Mouse (Mus musculus) embryonic facial prominence, embryonic 13.5 days (tissue): ENCODE data around the gene Fam189a1. TPM values are rescaled to one million over a fixed set of nuclear protein-coding genes. Genes with fewer than 3 reads are reported as not detected.

ENCODE experiments used
- ATAC-seq: fragments of 200-750 bp; cut with Nextera tagmentation; 2 replicates; pipeline ENCODE4 v1.8.0; 2017; ENCODE audit warnings: low read depth; ENCODE audit not compliant: insufficient number of reproducible peaks, insufficient read depth, low FRiP score, low TSS enrichment
- H3K27ac ChIP-seq: fragments of 300-500 bp; sonication (generic); 2 replicates; pipeline ENCODE4 v1.5.1; 2015; ENCODE audit warnings: moderate library complexity, mild to moderate bottlenecking, inconsistent platforms
- H3K27me3 ChIP-seq: fragments of 300-500 bp; sonication (generic); 2 replicates; pipeline ENCODE4 v1.6.1; 2015; ENCODE audit warnings: mild to moderate bottlenecking, inconsistent platforms
- H3K36me3 ChIP-seq: fragments of 300-500 bp; sonication (generic); 2 replicates; pipeline ENCODE4 v1.6.1; 2015; ENCODE audit warnings: mild to moderate bottlenecking, inconsistent platforms
- H3K4me1 ChIP-seq: fragments of 300-500 bp; sonication (generic); 2 replicates; pipeline ENCODE4 v1.6.1; 2015; ENCODE audit warnings: inconsistent platforms
- H3K4me2 ChIP-seq: fragments of 300-500 bp; sonication (generic); 2 replicates; pipeline ENCODE4 v1.6.1; 2015; ENCODE audit warnings: moderate library complexity, mild to moderate bottlenecking, inconsistent platforms
- H3K4me3 ChIP-seq: fragments of 300-500 bp; sonication (generic); 2 replicates; pipeline ENCODE4 v1.5.1; 2015; ENCODE audit warnings: mild to moderate bottlenecking, inconsistent platforms
- H3K9ac ChIP-seq: fragments of 300-500 bp; sonication (generic); 2 replicates; pipeline ENCODE4 v1.6.1; 2015; ENCODE audit warnings: mild to moderate bottlenecking, inconsistent platforms
- H3K9me3 ChIP-seq: fragments of 300-500 bp; sonication (generic); 2 replicates; pipeline ENCODE4 v1.6.1; 2016; ENCODE audit warnings: inconsistent platforms
- WGBS: fragments of 180-500 bp; shearing (Covaris S2); methylation state at CpG from one replicate; pipeline ENCODE4 v1.1.7; 2015; ENCODE audit warnings: mixed read lengths; 5-methylcytosine and 5-hydroxymethylcytosine counted together
- polyA plus RNA-seq: library from polyadenylated mRNA; unstranded; fragments of >200 nt; fragmentation: Nextera tagmentation; extraction: Ambion mirVana; gene quantifications from 2 replicates; pipeline ENCODE4 v1.2.1, GENCODE M21; 2015

Gene Fam189a1
- polyA plus RNA-seq, 1 experiment from 2014 or later: 3.5 TPM

DNA sequence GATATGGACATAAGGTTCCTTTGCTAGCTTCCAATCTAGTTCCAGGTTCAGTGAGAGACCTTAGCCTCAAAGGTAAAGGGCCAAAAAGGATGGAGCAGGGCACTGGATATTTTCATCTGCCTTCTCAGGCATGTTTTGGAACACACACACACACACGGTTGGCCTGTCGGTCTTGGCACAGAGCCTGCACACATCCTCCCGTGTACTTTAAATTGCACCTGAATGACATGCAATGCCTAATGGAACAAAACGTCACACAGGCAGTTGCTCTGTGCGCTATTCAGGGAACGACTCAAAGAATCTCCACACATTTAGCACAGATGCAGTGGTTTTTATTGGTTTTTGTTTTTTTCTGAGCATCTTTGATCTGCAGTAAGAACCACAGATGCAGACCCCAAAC, 11.5 kb downstream of the Fam189a1 start:
- ATAC-seq: no peak
- H3K27ac ChIP-seq: no peak overlapping the region
- no peak overlapping the region for H3K4me2 ChIP-seq
- H3K4me3 ChIP-seq: no peak overlapping the region
- no peaks in the 10 kb centered on the region for H3K9me3 ChIP-seq
- 36% methylated on average over 6 of the region's 6 CpGs for WGBS
- H3K4me1 ChIP-seq: peaks cover 9% of the 10 kb centered on the region
- no peaks in the 10 kb centered on the region for H3K27me3 ChIP-seq
- H3K36me3 ChIP-seq: no peaks in the 10 kb centered on the region
- H3K9ac ChIP-seq: no peak overlapping the region

DNA sequence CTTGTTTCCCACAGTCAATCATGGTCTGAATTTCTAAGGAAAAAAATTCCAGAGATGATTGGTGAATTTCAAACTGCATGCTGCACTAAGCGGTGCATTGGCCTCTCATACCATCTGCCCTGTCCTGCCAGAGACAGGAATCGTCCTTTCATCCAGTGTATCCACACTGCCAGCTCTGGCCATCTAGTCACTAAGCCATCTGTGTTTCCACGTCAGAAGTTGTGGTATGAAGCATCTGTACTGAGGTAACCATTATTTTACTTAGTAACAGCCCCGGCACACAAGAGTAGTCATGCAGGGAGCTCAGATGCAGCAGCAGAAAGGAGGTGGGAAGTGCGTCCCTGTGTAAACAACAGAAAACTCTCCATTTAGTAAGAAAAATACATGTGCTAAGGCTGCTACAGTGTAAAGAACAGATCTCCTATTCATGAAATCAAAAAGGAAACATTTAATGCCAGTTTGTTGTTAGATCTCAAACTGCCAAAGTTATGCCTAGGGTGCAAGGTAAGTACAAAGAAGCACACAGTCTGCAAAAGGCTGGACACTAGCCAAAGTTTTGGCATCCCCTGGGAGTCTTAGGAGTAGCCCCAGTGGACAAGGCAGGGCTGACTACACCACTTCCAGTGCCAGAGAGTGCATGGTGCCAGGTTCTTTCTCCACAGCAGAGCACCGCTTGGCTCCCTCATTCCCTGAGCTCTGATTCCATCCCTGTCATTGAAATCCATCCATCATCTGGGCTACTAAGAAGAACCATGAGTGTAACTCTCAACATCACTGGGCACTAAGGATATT, 14.3 kb downstream of the Fam189a1 start:
- no peak overlapping the region for H3K27ac ChIP-seq
- no peaks in the 10 kb centered on the region for H3K9me3 ChIP-seq
- H3K9ac ChIP-seq: no peak overlapping the region
- no peak overlapping the region for H3K4me2 ChIP-seq
- H3K27me3 ChIP-seq: no peaks in the 10 kb centered on the region
- ATAC-seq: no peak
- 51% methylated on average over 6 of the region's 6 CpGs for WGBS
- no peaks in the 10 kb centered on the region for H3K36me3 ChIP-seq
- no peak overlapping the region for H3K4me3 ChIP-seq
- peaks cover 9% of the 10 kb centered on the region for H3K4me1 ChIP-seq

DNA sequence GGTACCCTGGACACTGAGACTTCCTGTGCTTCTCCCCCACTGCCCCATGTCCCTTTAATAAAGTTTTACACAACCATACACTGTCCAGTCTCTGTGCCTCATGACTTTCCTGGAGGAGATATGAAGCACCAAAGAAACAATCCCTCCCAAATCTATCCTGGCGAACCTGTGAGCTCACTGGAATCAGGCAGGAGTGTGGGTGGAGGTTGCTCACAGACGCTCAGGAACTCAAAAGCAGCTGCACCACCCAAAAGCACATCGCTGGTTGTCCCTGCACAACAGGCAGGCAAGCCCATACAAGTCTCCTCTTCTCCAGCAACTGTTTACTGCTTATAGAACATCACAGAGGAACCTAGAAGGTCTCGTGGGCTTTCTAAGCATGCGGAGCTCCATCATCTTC, 15.5 kb downstream of the Fam189a1 start:
- 70% methylated on average over 5 of the region's 5 CpGs for WGBS
- no peak for ATAC-seq

DNA sequence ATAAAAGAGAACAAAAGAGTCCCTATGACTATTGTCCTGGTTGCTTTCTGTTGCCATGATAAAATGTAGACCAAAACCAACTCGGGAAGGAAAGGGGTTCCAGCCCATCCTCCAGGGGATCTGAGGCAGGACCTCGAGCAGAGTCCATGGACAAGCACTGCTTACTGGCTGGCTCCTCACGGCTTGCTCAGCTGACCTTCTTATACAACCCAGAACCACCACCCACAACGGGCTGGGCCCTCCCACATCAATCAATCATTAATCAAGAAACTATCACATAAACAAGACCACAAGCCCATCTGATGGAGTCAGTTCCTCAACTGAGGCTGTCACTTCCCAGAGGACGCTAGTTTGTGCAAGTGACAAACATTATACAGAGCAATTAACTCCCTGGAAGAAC, 16.3 kb downstream of the Fam189a1 start:
- Histone ChIP-seq H3K4me2 (no peak overlapping the region), H3K27ac (no peak overlapping the region), H3K36me3 (no peaks in the 10 kb centered on the region), H3K9me3 (no peaks in the 10 kb centered on the region), H3K9ac (no peak overlapping the region), H3K4me1 (peaks cover 9% of the 10 kb centered on the region), H3K27me3 (no peaks in the 10 kb centered on the region), H3K4me3 (no peak overlapping the region)
- WGBS: 79% methylated on average over 5 of the region's 5 CpGs
- no peak for ATAC-seq

More for the DNA sequence above, 15.5 kb downstream of the Fam189a1 start:
- no peaks in the 10 kb centered on the region for H3K9me3 ChIP-seq
- H3K36me3 ChIP-seq: no peaks in the 10 kb centered on the region
- no peak overlapping the region for H3K27ac ChIP-seq
- H3K27me3 ChIP-seq: no peaks in the 10 kb centered on the region
- no peak overlapping the region for H3K4me2 ChIP-seq
- H3K4me1 ChIP-seq: peaks cover 9% of the 10 kb centered on the region
- no peak overlapping the region for H3K9ac ChIP-seq
- no peak overlapping the region for H3K4me3 ChIP-seq

DNA sequence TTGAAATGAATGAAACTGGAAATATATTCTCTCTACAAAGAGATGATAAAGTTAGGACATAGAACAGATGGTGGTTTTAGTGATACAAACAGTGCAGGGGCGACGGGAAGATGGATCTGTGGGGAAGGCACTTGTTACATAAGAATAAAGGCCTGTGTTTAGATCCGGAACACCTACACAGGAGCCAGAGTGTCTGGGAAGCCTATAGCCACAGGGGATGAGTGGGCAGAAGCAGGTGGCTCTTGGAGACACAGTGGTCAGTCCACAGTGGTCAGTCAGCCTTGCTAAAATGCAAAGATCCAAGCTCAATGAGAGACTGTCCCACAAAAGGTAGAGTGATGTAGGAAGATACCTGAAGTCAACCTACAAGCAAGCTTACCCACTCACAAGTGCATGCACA, 32.6 kb downstream of the Fam189a1 start:
- Histone ChIP-seq H3K4me2 (no peak overlapping the region), H3K9me3 (no peaks in the 10 kb centered on the region), H3K36me3 (no peaks in the 10 kb centered on the region), H3K4me1 (0 out of 2 replicates have a peak, but pooled peaks cover 2% of the 10 kb centered on the region), H3K4me3 (no peak overlapping the region), H3K27me3 (no peaks in the 10 kb centered on the region), H3K27ac (no peak overlapping the region), H3K9ac (no peak overlapping the region)
- 91% methylated on average over 3 of the region's 3 CpGs for WGBS
- ATAC-seq: no peak

DNA sequence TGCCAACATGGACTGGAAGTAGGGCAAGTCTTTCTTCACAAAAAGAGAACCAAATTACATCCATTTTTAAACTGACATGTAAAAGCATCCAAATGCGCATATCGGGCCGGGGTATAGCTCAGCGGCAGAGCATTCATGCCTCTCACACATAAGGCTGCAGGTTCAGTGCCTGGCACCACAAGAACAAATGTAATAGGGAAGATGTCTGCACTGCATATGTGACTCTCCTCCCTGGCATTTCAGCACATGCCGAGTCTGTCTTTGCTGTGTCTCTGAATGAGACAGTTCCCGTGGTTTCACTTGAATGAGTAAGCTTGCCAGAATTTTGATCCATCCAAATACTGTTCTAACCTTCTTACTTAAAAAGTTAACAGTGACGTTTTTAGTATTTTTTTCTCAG, 39.5 kb downstream of the Fam189a1 start:
- Histone ChIP-seq H3K36me3 (no peaks in the 10 kb centered on the region), H3K4me1 (no peaks in the 10 kb centered on the region), H3K27ac (no peak overlapping the region), H3K9ac (no peak overlapping the region), H3K4me2 (no peak overlapping the region), H3K9me3 (no peaks in the 10 kb centered on the region), H3K27me3 (no peaks in the 10 kb centered on the region), H3K4me3 (no peak overlapping the region)
- 87% methylated on average over 7 of the region's 7 CpGs for WGBS
- ATAC-seq: no peak

DNA sequence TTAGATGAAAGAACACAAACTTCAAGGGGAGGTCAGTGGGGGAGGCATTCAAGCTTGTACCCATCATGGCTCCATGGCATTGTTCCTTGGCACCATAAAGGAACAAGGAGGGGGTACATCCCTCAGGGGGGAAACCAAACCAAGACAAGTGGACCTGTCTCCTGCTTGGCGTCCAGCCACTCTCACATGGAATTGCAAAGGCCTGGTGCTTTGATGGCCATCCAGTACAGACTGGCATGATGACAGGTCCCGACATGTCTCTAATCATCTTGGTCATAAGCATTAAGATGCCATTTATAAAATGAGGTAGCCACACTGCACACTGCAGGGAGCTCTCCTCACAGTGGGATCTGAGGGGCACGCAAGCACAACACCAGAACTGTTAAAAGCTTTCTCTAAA, 41.0 kb downstream of the Fam189a1 start:
- H3K27ac ChIP-seq: no peak overlapping the region
- no peaks in the 10 kb centered on the region for H3K4me1 ChIP-seq
- no peak overlapping the region for H3K4me2 ChIP-seq
- no peaks in the 10 kb centered on the region for H3K9me3 ChIP-seq
- no peak overlapping the region for H3K4me3 ChIP-seq
- no peaks in the 10 kb centered on the region for H3K27me3 ChIP-seq
- H3K9ac ChIP-seq: no peak overlapping the region
- 75% methylated on average over 3 of the region's 3 CpGs for WGBS
- H3K36me3 ChIP-seq: no peaks in the 10 kb centered on the region
- no peak for ATAC-seq

DNA sequence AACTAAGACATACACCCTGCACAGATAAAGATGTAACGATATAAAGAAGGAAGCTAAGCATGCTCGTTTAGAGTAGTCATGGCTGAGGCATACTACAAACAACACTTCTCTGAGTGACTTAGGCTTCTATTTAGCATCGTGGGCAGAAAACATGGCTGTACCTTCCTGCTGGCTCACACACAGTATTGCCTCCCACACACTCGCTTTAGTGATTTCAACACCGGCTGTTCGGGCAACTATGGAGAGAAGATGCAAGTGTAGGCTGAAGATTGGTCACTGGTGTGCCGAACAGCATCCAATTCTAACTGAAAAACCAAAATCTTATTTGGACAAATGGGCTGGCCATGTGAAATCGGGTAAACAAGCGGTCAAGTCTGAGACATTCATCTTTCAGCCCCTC, 44.7 kb downstream of the Fam189a1 start:
- 90% methylated on average over 9 of the region's 9 CpGs for WGBS
- no peaks in the 10 kb centered on the region for H3K36me3 ChIP-seq
- no peaks in the 10 kb centered on the region for H3K9me3 ChIP-seq
- no peaks in the 10 kb centered on the region for H3K4me1 ChIP-seq
- H3K27me3 ChIP-seq: no peaks in the 10 kb centered on the region
- H3K4me2 ChIP-seq: no peak overlapping the region
- no peak overlapping the region for H3K4me3 ChIP-seq
- no peak overlapping the region for H3K27ac ChIP-seq
- ATAC-seq: no peak
- no peak overlapping the region for H3K9ac ChIP-seq

DNA sequence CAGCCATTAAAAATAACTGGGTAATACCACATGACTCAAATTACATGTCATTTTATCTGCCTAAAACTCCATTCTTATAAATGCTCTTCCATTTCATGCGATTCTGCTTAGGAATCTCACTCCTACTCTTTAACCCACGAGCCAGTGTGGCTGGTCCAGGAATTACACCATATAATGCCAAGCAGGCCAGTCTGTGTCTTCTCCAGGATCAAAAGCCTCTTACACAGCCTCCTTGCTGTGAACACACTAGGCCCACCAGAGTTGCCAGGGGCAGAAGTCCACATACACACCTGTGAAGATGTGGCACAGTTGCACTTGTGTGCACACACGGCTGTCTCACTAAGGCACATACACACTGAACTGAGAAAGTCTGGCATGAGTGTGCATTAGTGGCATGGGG, 50.8 kb downstream of the Fam189a1 start:
- no peak overlapping the region for H3K4me2 ChIP-seq
- no peak overlapping the region for H3K27ac ChIP-seq
- no peak for ATAC-seq
- H3K4me1 ChIP-seq: no peaks in the 10 kb centered on the region
- H3K9me3 ChIP-seq: no peaks in the 10 kb centered on the region
- H3K27me3 ChIP-seq: no peaks in the 10 kb centered on the region
- 80% methylated on average over 3 of the region's 3 CpGs for WGBS
- no peaks in the 10 kb centered on the region for H3K36me3 ChIP-seq
- no peak overlapping the region for H3K4me3 ChIP-seq
- no peak overlapping the region for H3K9ac ChIP-seq

DNA sequence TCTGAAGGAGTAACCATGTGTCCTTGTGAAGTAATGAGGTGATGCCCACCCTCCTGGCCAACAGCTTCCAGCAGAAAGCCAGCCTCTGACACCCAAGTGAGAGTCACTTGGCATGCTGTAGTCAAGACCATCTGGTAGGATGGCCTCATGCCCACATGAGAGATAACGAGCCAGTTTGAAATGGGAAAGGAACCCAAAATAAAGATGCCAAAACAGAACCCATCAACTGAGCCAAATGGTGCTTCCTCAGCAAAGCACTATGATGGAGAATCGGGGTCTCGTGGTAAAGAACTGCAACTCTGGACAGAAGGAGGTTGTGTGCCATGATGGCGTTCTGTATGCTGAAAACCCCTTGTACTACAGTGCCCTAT, 51.3 kb downstream of the Fam189a1 start:
- ATAC-seq: no peak
- no peak overlapping the region for H3K27ac ChIP-seq
- 92% methylated on average over 4 of the region's 4 CpGs for WGBS

DNA sequence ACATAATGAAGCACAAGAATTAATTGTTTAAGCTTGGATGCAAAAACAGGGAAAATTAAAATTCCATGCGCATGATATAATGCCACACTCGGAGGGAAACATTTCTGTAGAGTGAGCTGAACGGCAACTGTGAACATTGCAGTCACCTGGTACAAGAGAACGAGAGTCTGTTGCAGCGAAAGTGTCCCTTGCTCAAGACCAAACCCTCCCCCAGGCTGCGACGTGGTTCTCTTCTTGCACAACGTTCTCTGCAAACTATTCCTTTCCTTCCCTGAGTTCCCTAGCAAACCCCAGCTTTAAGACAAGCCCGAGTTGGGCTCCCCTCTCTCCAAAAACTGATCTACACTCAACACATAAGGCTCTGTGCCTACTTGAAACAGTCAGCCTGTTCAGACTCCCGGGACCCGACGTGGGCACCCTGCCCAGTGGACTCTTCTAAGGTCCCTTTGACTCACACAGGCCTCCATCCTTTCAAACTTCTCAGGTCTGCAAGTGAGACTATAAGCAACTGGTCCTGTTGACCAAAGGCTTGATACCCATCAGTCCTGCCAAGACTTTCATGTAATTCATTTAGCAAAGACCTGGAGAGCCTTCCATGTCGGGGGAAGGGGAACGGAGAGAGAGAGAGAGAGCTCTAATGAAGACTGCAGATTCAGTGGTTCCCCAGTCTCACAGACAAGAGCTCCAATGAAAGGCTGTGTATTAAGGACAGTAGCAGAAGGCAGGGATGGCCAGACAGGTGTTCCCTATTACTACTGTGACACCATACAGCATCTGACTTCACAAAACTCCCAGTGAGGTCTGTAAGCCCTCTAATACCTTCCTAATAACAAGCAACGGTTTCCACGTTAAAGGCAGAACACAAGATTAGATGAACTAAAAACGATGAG, 51.9 kb downstream of the Fam189a1 start:
- Histone ChIP-seq H3K4me3 (no peak overlapping the region), H3K4me2 (no peak overlapping the region), H3K27ac (peak overlapping the region; percentile 48), H3K4me1 (no peaks in the 10 kb centered on the region), H3K27me3 (no peaks in the 10 kb centered on the region), H3K9ac (no peak overlapping the region), H3K9me3 (no peaks in the 10 kb centered on the region), H3K36me3 (no peaks in the 10 kb centered on the region)
- ATAC-seq: no peak
- 80% methylated on average over 17 of the region's 17 CpGs for WGBS

More for the DNA sequence above, 51.3 kb downstream of the Fam189a1 start:
- Histone ChIP-seq H3K4me3 (no peak overlapping the region), H3K9me3 (no peaks in the 10 kb centered on the region), H3K27me3 (no peaks in the 10 kb centered on the region), H3K36me3 (no peaks in the 10 kb centered on the region), H3K4me2 (no peak overlapping the region), H3K9ac (no peak overlapping the region), H3K4me1 (no peaks in the 10 kb centered on the region)

DNA sequence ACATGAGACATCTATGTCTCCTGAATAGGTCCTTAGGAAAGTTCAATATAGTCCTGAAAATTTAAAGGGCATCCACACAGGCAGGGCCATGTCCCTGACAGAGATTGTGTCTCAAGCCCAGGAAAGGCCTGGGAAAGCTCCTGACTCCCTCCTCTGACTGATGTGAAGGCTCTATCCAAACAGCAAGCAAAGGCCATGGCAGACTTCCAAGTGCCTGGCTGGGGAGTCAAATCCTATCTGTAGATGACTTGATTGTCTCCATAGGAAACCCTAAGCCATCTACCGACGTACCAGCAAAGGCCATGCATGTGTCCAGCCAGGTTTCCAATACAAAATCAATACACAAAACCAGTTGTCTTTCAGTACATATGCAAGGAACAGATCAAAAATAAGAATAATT, 54.7 kb downstream of the Fam189a1 start:
- no peaks in the 10 kb centered on the region for H3K27me3 ChIP-seq
- no peaks in the 10 kb centered on the region for H3K4me1 ChIP-seq
- WGBS: 96% methylated on average over 2 of the region's 2 CpGs
- no peak overlapping the region for H3K27ac ChIP-seq
- no peaks in the 10 kb centered on the region for H3K36me3 ChIP-seq
- H3K4me2 ChIP-seq: no peak overlapping the region
- H3K9ac ChIP-seq: no peak overlapping the region
- H3K9me3 ChIP-seq: no peaks in the 10 kb centered on the region
- no peak overlapping the region for H3K4me3 ChIP-seq
- no peak for ATAC-seq
